Mouse (Mus musculus): Measurements from ENCODE around the gene Lgals12. TPM values are rescaled to one million over a fixed set of nuclear protein-coding genes. Genes with fewer than 3 reads are reported as not detected.

The Lgals12 gene
- total and polyA plus RNA-seq, 3 experiments = 0.34 to 4.0 (median 1.2) TPM

DNA sequence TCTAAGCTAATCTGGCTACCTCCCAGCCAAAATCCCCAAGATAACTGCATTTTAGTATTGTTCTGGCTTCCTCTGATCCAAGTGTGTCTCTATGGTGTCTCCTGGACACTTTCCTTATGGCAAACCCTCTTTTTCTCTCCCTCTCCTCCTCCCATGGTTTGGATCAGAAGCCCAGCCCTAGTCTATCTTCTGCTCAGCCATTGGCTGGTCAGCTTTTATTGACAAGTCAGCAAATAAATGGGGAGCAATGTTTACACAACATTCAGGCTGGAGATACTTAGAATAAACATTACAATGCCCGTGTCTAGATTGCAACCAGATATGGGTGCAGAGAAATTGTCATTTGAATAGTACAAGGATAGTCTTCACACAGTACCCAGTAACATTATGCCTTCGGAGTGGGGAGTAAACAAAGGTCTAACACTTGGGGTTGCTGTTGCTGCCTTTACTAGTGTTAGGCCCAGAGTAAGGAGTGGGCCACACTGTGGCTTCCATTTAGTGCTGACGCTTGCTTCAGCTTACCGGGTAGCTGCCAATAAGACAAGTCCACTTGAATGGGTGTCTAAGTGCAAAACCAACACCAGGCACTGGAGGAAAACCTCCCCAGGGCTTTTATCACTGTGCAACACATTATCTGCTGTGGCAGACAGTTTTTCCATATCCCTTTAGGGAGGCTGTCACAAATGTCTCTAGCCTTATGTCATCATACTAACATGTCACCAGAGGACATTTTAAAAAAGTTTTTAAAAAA is 55.3 kb downstream of the Lgals12 start:
- Histone ChIP-seq H3K36me3 (ENCODE audit: control insufficient read depth, insufficient read depth, low read length) (no peaks in the 10 kb centered on the region), H3K27me3 (ENCODE audit: control insufficient read depth, insufficient read depth, low read length) (no peaks in the 10 kb centered on the region), H3K27ac (no peak overlapping the region), H3K4me3 (no peak overlapping the region), H3K79me2 (replicated peaks; ENCODE audit: control insufficient read depth, insufficient read depth, low read length) (no peaks in the 10 kb centered on the region), H3K9ac (ENCODE audit: low read depth, low read length) (no peak overlapping the region), H3K4me1 (ENCODE audit: control insufficient read depth, insufficient read depth, low read length) (no peaks in the 10 kb centered on the region)
- intact Hi-C loops (cut with DNase I) = no loop called here
- 48% methylated on average over 4 of the region's 4 CpGs for whole genome bisulfite sequencing
- no peak for DNase-seq
- no peak for TF ChIP-seq POLR2A (IDR thresholded peaks at IDR 0.05; ENCODE audit: insufficient read depth, low read depth, low read length)
- TF ChIP-seq CTCF (IDR thresholded peaks at IDR 0.05) = no peak
- no peak for TF ChIP-seq EP300 (IDR thresholded peaks at IDR 0.05; ENCODE audit: insufficient read depth, low read depth, low read length)

DNA sequence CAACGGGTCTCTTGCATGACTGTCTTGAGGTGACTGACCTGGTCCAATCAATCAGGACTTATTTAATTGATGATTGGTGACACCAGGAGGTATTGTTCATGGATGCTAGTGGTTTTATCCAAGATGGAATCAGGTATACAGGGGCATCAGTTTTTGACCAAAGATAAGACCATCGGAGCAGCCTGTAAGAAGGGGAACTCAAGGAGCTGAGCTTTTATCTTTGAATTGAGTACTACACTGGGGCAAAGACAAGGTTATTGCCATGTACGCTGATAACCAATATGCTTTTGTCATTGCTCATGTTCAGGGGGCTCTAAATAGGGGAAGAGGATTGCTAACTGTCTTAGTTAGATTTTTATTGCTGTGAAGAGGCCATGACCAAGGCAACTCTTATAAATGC is 58.1 kb downstream of the Lgals12 start:
- no peak overlapping the region for H3K27ac ChIP-seq
- no peaks in the 10 kb centered on the region for H3K4me1 ChIP-seq (ENCODE audit: control insufficient read depth, insufficient read depth, low read length)
- intact Hi-C loops (cut with DNase I) = no loop called here
- H3K27me3 ChIP-seq (ENCODE audit: control insufficient read depth, insufficient read depth, low read length) = no peaks in the 10 kb centered on the region
- TF ChIP-seq EP300 (IDR thresholded peaks at IDR 0.05; ENCODE audit: insufficient read depth, low read depth, low read length) = no peak
- no peaks in the 10 kb centered on the region for H3K79me2 ChIP-seq (replicated peaks; ENCODE audit: control insufficient read depth, insufficient read depth, low read length)
- no peak overlapping the region for H3K9ac ChIP-seq (ENCODE audit: low read depth, low read length)
- no peaks in the 10 kb centered on the region for H3K36me3 ChIP-seq (ENCODE audit: control insufficient read depth, insufficient read depth, low read length)
- WGBS = 91% methylated on average over 3 of the region's 3 CpGs
- H3K4me3 ChIP-seq = no peak overlapping the region
- no peak for DNase-seq

Other genes starting within 250 kb of the Lgals12 start
- gene Spindoc, start 224.2 kb downstream of the Lgals12 start, total RNA-seq (2021) = 10 to 100 TPM; 11.6 to 14.0 TPM
- gene Spindoc, start 224.2 kb downstream of the Lgals12 start, polyA plus RNA-seq (2012; rRNA removed) = 12.4 and 13.4 TPM in 2 replicates
- 10 to 100 TPM; 13.1 to 13.4 TPM for gene 2700081O15Rik, start 189.6 kb downstream of the Lgals12 start, total RNA-seq (2021)
- gene 2700081O15Rik, start 189.6 kb downstream of the Lgals12 start, polyA plus RNA-seq (2012; rRNA removed) = 16.4 and 25.7 TPM in 2 replicates
- gene Rtn3, start 123.9 kb downstream of the Lgals12 start, total RNA-seq (2021) = 10 to 100 TPM; 71.8 to 75.4 TPM
- 58.2 and 89.4 TPM in 2 replicates for gene Rtn3, start 123.9 kb downstream of the Lgals12 start, polyA plus RNA-seq (2012; rRNA removed)
- gene Atl3, start 113.2 kb downstream of the Lgals12 start, total RNA-seq (2021) = 10 to 100 TPM; 14.0 TPM
- gene Atl3, start 113.2 kb downstream of the Lgals12 start, polyA plus RNA-seq (2012; rRNA removed) = 6.8 and 14.3 TPM in 2 replicates
- 100 to 1,000 TPM; 104 to 134 TPM for gene Pla2g16, start 49.7 kb downstream of the Lgals12 start, total RNA-seq (2021)
- gene Pla2g16, start 49.7 kb downstream of the Lgals12 start, polyA plus RNA-seq (2012; rRNA removed) = 75.6 and 108 TPM in 2 replicates
- not detected for gene Hrasls5, start 5.3 kb upstream of the Lgals12 start, total RNA-seq (2021)
- 0.82 and 0.94 TPM in 2 replicates for gene Hrasls5, start 5.3 kb upstream of the Lgals12 start, polyA plus RNA-seq (2012; rRNA removed)
- gene Slc22a19, start 104.1 kb upstream of the Lgals12 start, total RNA-seq (2021) = not detected
- gene Slc22a19, start 104.1 kb upstream of the Lgals12 start, polyA plus RNA-seq (2012; rRNA removed) = not detected in 2 replicates
- gene Slc22a26, start 195.5 kb upstream of the Lgals12 start, total RNA-seq (2021) = not detected
- gene Slc22a26, start 195.5 kb upstream of the Lgals12 start, polyA plus RNA-seq (2012; rRNA removed) = not detected in 2 replicates

Measured in heart, adult 2 months (tissue).